Mouse (Mus musculus) limb, embryonic 14.5 days (tissue): ENCODE measurements around the gene Pde4b. TPM values are rescaled to one million over a fixed set of nuclear protein-coding genes. Genes with fewer than 3 reads are reported as not detected.

Experiments
- ATAC-seq: fragments of 200-750 bp; cut with Nextera tagmentation; 2 replicates; pipeline ENCODE4 v1.8.0; 2017; ENCODE audit warnings: low read depth, moderate number of reproducible peaks, moderate TSS enrichment; ENCODE audit not compliant: low FRiP score
- DNase-seq: peaks from one replicate; pipeline ENCODE4 v3.0.0-alpha.2; 2015; ENCODE audit warnings: low spot score
- H3K27ac ChIP-seq: fragments of 300-500 bp; sonication (generic); replicated peaks from 2 replicates; pipeline ENCODE4 v1.5.1; 2014; ENCODE audit warnings: low read depth, mild to moderate bottlenecking, low read length, moderate library complexity, mixed read lengths
- H3K27me3 ChIP-seq: fragments of 300-500 bp; sonication (generic); 2 replicates; pipeline ENCODE4 v1.6.1; 2014; ENCODE audit warnings: low read length, mixed read lengths; ENCODE audit not compliant: control insufficient read depth, insufficient read depth
- H3K36me3 ChIP-seq: fragments of 300-500 bp; sonication (generic); 2 replicates; pipeline ENCODE4 v1.6.1; 2014; ENCODE audit warnings: mild to moderate bottlenecking, low read length, moderate library complexity, mixed read lengths; ENCODE audit not compliant: control insufficient read depth, insufficient read depth
- H3K4me1 ChIP-seq: fragments of 300-500 bp; sonication (generic); 2 replicates; pipeline ENCODE4 v1.6.1; 2014; ENCODE audit warnings: antibody characterized with exemption, low read length, mixed read lengths; ENCODE audit not compliant: control insufficient read depth, insufficient read depth
- H3K4me2 ChIP-seq: fragments of 300-500 bp; sonication (generic); replicated peaks from 2 replicates; pipeline ENCODE4 v1.6.1; 2014; ENCODE audit warnings: low read depth, mild to moderate bottlenecking, low read length, moderate library complexity; ENCODE audit not compliant: severe bottlenecking
- H3K4me3 ChIP-seq: fragments of 300-500 bp; sonication (generic); replicated peaks from 2 replicates; pipeline ENCODE4 v1.5.1; 2014; ENCODE audit warnings: low read length
- H3K9ac ChIP-seq: fragments of 300-500 bp; sonication (generic); 2 replicates; pipeline ENCODE4 v1.6.1; 2014; ENCODE audit warnings: mild to moderate bottlenecking, low read depth, low read length, moderate library complexity; ENCODE audit not compliant: severe bottlenecking
- H3K9me3 ChIP-seq: fragments of 300-500 bp; sonication (generic); 2 replicates; pipeline ENCODE4 v1.6.1; 2016; ENCODE audit warnings: low read length; ENCODE audit not compliant: control insufficient read depth
- POLR2A ChIP-seq: fragments of 200-500 bp; IDR thresholded peaks from 2 replicates; pipeline ENCODE4 v1.8.0; 2012; ENCODE audit warnings: inconsistent platforms, mild to moderate bottlenecking, moderate library complexity, borderline replicate concordance; ENCODE audit not compliant: insufficient read depth, insufficient read length; ENCODE audit errors: extremely low read depth
- WGBS: fragments of 180-500 bp; shearing (Covaris S2); extraction: QIAGEN DNeasy Blood & Tissue Kit; methylation state at CpG from one replicate; pipeline ENCODE4 v1.1.7; 2014; 5-methylcytosine and 5-hydroxymethylcytosine counted together
- polyA plus RNA-seq, 2 experiments: library from polyadenylated mRNA; depleted of rRNA in 1 of 2; stranded (reverse) in 1 of 2; unstranded in 1 of 2; fragments of >200 nt; fragmentation: Nextera tagmentation in 1 of 2; extraction: Ambion mirVana in 1 of 2; gene quantifications; 2 replicates each; pipeline versions ENCODE4 v1.2.1 to v1.2.3; 2012 to 2014

Gene Pde4b
- polyA plus RNA-seq, 2 experiments, result 14.4 to 18.3 TPM

GRCm38 (mm10) chr4:102310630-102311029, 223.3 kb downstream of the Pde4b start:
- H3K4me2 ChIP-seq, result no peak overlapping the region
- DNase-seq (no peak), ATAC-seq (no peak)
- no peaks in the 10 kb centered on the region for H3K4me1 ChIP-seq
- no peaks in the 10 kb centered on the region for H3K27me3 ChIP-seq
- no peak overlapping the region for H3K9ac ChIP-seq
- no peaks in the 10 kb centered on the region for H3K9me3 ChIP-seq
- no peaks in the 10 kb centered on the region for H3K36me3 ChIP-seq
- TF ChIP-seq POLR2A, result no peak
- no peak overlapping the region for H3K27ac ChIP-seq
- no peak overlapping the region for H3K4me3 ChIP-seq

GRCm38 (mm10) chr4:102316011-102316410, 228.7 kb downstream of the Pde4b start:
- Histone ChIP-seq H3K4me3 (no peak overlapping the region), H3K4me2 (no peak overlapping the region), H3K4me1 (no peaks in the 10 kb centered on the region), H3K9me3 (no peaks in the 10 kb centered on the region), H3K27me3 (no peaks in the 10 kb centered on the region), H3K36me3 (no peaks in the 10 kb centered on the region), H3K9ac (no peak overlapping the region), H3K27ac (no peak overlapping the region)
- no peak for ATAC-seq
- DNase-seq, result no peak
- TF ChIP-seq POLR2A, result no peak
- 94% methylated on average over 2 of the region's 2 CpGs for WGBS

- Histone ChIP-seq H3K36me3 (no peaks in the 10 kb centered on the region), H3K4me3 (no peak overlapping the region), H3K27me3 (no peaks in the 10 kb centered on the region), H3K9ac (no peak overlapping the region), H3K4me2 (no peak overlapping the region), H3K27ac (no peak overlapping the region), H3K4me1 (no peaks in the 10 kb centered on the region), H3K9me3 (no peaks in the 10 kb centered on the region)
- no peak for ATAC-seq
- WGBS, result 57% methylated on average over 5 of the region's 5 CpGs
- no peak for TF ChIP-seq POLR2A
- no peak for DNase-seq
Measured at GRCm38 (mm10) chr4:102316699-102317285, 229.4 kb downstream of the Pde4b start.

GRCm38 (mm10) chr4:102318596-102318995, 231.3 kb downstream of the Pde4b start:
- no peaks in the 10 kb centered on the region for H3K4me1 ChIP-seq
- no peaks in the 10 kb centered on the region for H3K27me3 ChIP-seq
- H3K9ac ChIP-seq, result no peak overlapping the region
- TF ChIP-seq POLR2A, result no peak
- 84% methylated on average over 6 of the region's 6 CpGs for WGBS
- H3K4me3 ChIP-seq, result no peak overlapping the region
- H3K9me3 ChIP-seq, result no peaks in the 10 kb centered on the region
- H3K27ac ChIP-seq, result no peak overlapping the region
- H3K36me3 ChIP-seq, result no peaks in the 10 kb centered on the region
- no peak for DNase-seq
- ATAC-seq, result no peak
- H3K4me2 ChIP-seq, result no peak overlapping the region

- no peak overlapping the region for H3K9ac ChIP-seq
- H3K9me3 ChIP-seq, result no peaks in the 10 kb centered on the region
- no peaks in the 10 kb centered on the region for H3K4me1 ChIP-seq
- no peak overlapping the region for H3K4me2 ChIP-seq
- no peak for DNase-seq
- no peaks in the 10 kb centered on the region for H3K36me3 ChIP-seq
- TF ChIP-seq POLR2A, result no peak
- no peak overlapping the region for H3K27ac ChIP-seq
- 66% methylated on average over 3 of the region's 3 CpGs for WGBS
- no peak overlapping the region for H3K4me3 ChIP-seq
- no peaks in the 10 kb centered on the region for H3K27me3 ChIP-seq
- ATAC-seq, result no peak
Measured at GRCm38 (mm10) chr4:102321340-102321739, 234.0 kb downstream of the Pde4b start.

- no peak for ATAC-seq
- 79% methylated on average over 2 of the region's 2 CpGs for WGBS
- no peak for TF ChIP-seq POLR2A
Measured at GRCm38 (mm10) chr4:102332386-102332785, 245.0 kb downstream of the Pde4b start.

More at GRCm38 (mm10) chr4:102332386-102332785, 245.0 kb downstream of the Pde4b start:
- Histone ChIP-seq H3K9ac (no peak overlapping the region), H3K36me3 (no peaks in the 10 kb centered on the region), H3K4me2 (no peak overlapping the region), H3K27me3 (no peaks in the 10 kb centered on the region), H3K4me3 (no peak overlapping the region), H3K4me1 (no peaks in the 10 kb centered on the region), H3K9me3 (no peaks in the 10 kb centered on the region), H3K27ac (no peak overlapping the region)
- DNase-seq, result no peak
